Comparison of ENCODE assay signal across 8 mouse cellular contexts in genomic region chr14:47650338-47650720, GRCm38 (mm10). TPM values are rescaled to one million over a fixed set of nuclear protein-coding genes. Genes with fewer than 3 reads are reported as not detected.
A peak's percentile ranks its signal among the peaks of the same experiment; 100 is the strongest.
DNase-seq lines count a peak whose midpoint lies in the region; ATAC-seq and TF ChIP-seq lines count a peak whose summit lies in the region.

No protein-coding gene starts in this region.

- peak overlapping the region; percentile 76 for H3K4me2 ChIP-seq in heart, postnatal 0 days (ENCODE audit: low read depth, low read length)
- peak overlapping the region; percentile 34 for H3K4me2 ChIP-seq in hindbrain, embryonic 11.5 days (replicated peaks; ENCODE audit: low read depth, low read length)
- peak overlapping the region; percentile 77 for H3K4me2 ChIP-seq in midbrain, embryonic 12.5 days (replicated peaks)

- no peaks in the 10 kb centered on the region for H3K9me3 ChIP-seq in heart, postnatal 0 days (replicated peaks; ENCODE audit: control insufficient read depth, low read length)
- H3K9me3 ChIP-seq in hindbrain, embryonic 11.5 days (ENCODE audit: control insufficient read depth, low read length): no peaks in the 10 kb centered on the region
- H3K9me3 ChIP-seq in midbrain, embryonic 12.5 days: no peaks in the 10 kb centered on the region

- peaks cover 18% of the 10 kb centered on the region; the same call in 1 of the 2 replicates for H3K4me1 ChIP-seq in heart, postnatal 0 days (ENCODE audit: control insufficient read depth, insufficient read depth)
- H3K4me1 ChIP-seq in bone marrow, adult 2 months (ENCODE audit: control insufficient read depth, insufficient read depth, low read length): no peaks in the 10 kb centered on the region
- no peaks in the 10 kb centered on the region for H3K4me1 ChIP-seq in hindbrain, embryonic 11.5 days (replicated peaks; ENCODE audit: control insufficient read depth, insufficient read depth, low read length)
- H3K4me1 ChIP-seq in midbrain, embryonic 12.5 days: peaks cover 11% of the 10 kb centered on the region

- H3K27me3 ChIP-seq in heart, postnatal 0 days (ENCODE audit: control insufficient read depth, insufficient read depth, low read length): no peaks in the 10 kb centered on the region
- H3K27me3 ChIP-seq in hindbrain, embryonic 11.5 days (ENCODE audit: control insufficient read depth, insufficient read depth, low read length): no peaks in the 10 kb centered on the region
- H3K27me3 ChIP-seq in midbrain, embryonic 12.5 days: peaks cover 3% of the 10 kb centered on the region

- WGBS in heart, postnatal 0 days: 14% methylated on average over 6 of the region's 6 CpGs
- 45% methylated on average over 6 of the region's 6 CpGs for WGBS in bone marrow, adult 2 months
- WGBS in hindbrain, embryonic 11.5 days: 40% methylated on average over 6 of the region's 6 CpGs
- 19% methylated on average over 6 of the region's 6 CpGs for WGBS in midbrain, embryonic 12.5 days

- no peak for TF ChIP-seq EP300 in heart, postnatal 0 days (IDR thresholded peaks at IDR 0.05; ENCODE audit: low read depth)

- no peak for ATAC-seq in heart, postnatal 0 days (ENCODE audit: insufficient read depth, low read depth)
- ATAC-seq in hindbrain, embryonic 11.5 days (ENCODE audit: low FRiP score): no peak
- no peak for ATAC-seq in midbrain, embryonic 12.5 days (ENCODE audit: low FRiP score, low read depth)

- TF ChIP-seq CTCF in heart, postnatal 0 days (IDR thresholded peaks at IDR 0.05; ENCODE audit: low read depth): no peak
- no peak for TF ChIP-seq CTCF in bone marrow, adult 2 months (IDR thresholded peaks at IDR 0.05; ENCODE audit: control insufficient read depth, insufficient read depth, low read length)

- peak overlapping the region; percentile 97 for H3K27ac ChIP-seq in heart, postnatal 0 days (ENCODE audit: low read depth)
- no peak overlapping the region for H3K27ac ChIP-seq in bone marrow, adult 2 months (ENCODE audit: control insufficient read depth, insufficient read depth, low read depth, low read length, poor library complexity)
- H3K27ac ChIP-seq in hindbrain, embryonic 11.5 days (ENCODE audit: low read depth, low read length): no peak overlapping the region
- peak overlapping the region; percentile 94 for H3K27ac ChIP-seq in midbrain, embryonic 12.5 days (replicated peaks)

- H3K36me3 ChIP-seq in heart, postnatal 0 days (replicated peaks; ENCODE audit: control insufficient read depth, insufficient read depth, low read length): no peaks in the 10 kb centered on the region
- no peaks in the 10 kb centered on the region for H3K36me3 ChIP-seq in hindbrain, embryonic 11.5 days (ENCODE audit: control insufficient read depth, insufficient read depth, low read length)
- H3K36me3 ChIP-seq in midbrain, embryonic 12.5 days: no peaks in the 10 kb centered on the region

- peak overlapping the region; percentile 77 for H3K4me3 ChIP-seq in heart, postnatal 0 days (ENCODE audit: low read depth, low read length)
- peak overlapping the region; percentile 8 for H3K4me3 ChIP-seq in bone marrow, adult 2 months (replicated peaks; ENCODE audit: control insufficient read depth, low read depth, low read length)
- H3K4me3 ChIP-seq in hindbrain, embryonic 11.5 days (ENCODE audit: low read depth, low read length): peak overlapping the region; percentile 95
- H3K4me3 ChIP-seq in midbrain, embryonic 12.5 days: peak overlapping the region; percentile 96

- DNase-seq in heart, postnatal 0 days (ENCODE audit: low spot score): no peak
- DNase-seq in heart, adult 11 months: no peak
- DNase-seq in hindbrain, embryonic 11.5 days (ENCODE audit: low spot score): peak; percentile 19
- no peak for DNase-seq in Muller cell, postnatal 12 days (ENCODE audit: inconsistent ontology term)
- no peak for DNase-seq in spleen, postnatal 4 days (ENCODE audit: low spot score in 2 of 2)
- no peak for DNase-seq in cerebellum, postnatal 36 days

- H3K9ac ChIP-seq in heart, postnatal 0 days (replicated peaks; ENCODE audit: low read depth, low read length): peak overlapping the region; percentile 82
- peak overlapping the region; percentile 92 for H3K9ac ChIP-seq in hindbrain, embryonic 11.5 days (ENCODE audit: low read depth, low read length)
- peak overlapping the region; percentile 95 for H3K9ac ChIP-seq in midbrain, embryonic 12.5 days (replicated peaks)

- TF ChIP-seq POLR2A in bone marrow, adult 2 months (IDR thresholded peaks at IDR 0.05; ENCODE audit: borderline replicate concordance, control insufficient read depth, low read depth, low read length): no peak

RNA-seq across cellular contexts. Expression of gene Ktn1, which starts 2.1 kb away (rescaled TPM):
- 31.7 and 35.6 TPM in 2 replicates for total RNA-seq in heart, postnatal 0 days (2014; rRNA removed; ENCODE audit: low replicate concordance)
- polyA plus RNA-seq in heart, postnatal 0 days (2015; fragmentation: Nextera tagmentation; extraction: Ambion mirVana): 104 and 107 TPM in 2 replicates
- polyA plus RNA-seq in bone marrow, adult 2 months (2011; ENCODE audit: insufficient read depth, insufficient read length, low replicate concordance, missing spikeins): 22.9 and 26.7 TPM in 2 replicates
- polyA plus RNA-seq in hindbrain, embryonic 11.5 days (2014; fragmentation: Nextera tagmentation; extraction: Ambion mirVana): 92.3 and 113 TPM in 2 replicates
- polyA plus RNA-seq in midbrain, embryonic 12.5 days (2016; fragmentation: Nextera tagmentation; extraction: Ambion mirVana): 92.5 and 93.2 TPM in 2 replicates

Comparison
In these comparisons a context has a peak if more than half of its experiments do, and no peak if none do; other contexts are left out.
1. H3K27ac ChIP-seq: peak in heart, postnatal 0 days (single experiment) and midbrain, embryonic 12.5 days (single experiment); none in bone marrow, adult 2 months (single experiment) and hindbrain, embryonic 11.5 days (single experiment).
2. H3K4me3 ChIP-seq: peak in every context shown above with its lines; median percentile 96 in midbrain, embryonic 12.5 days; 95 in hindbrain, embryonic 11.5 days; 77 in heart, postnatal 0 days; 8 in bone marrow, adult 2 months.
3. Peak in every context shown above with its lines, with median percentiles within 50 percentile points of each other: H3K4me2 ChIP-seq and H3K9ac ChIP-seq.